Mouse (Mus musculus) G1E (cell line): Measurements from ENCODE around the gene Matn4. TPM values are rescaled to one million over a fixed set of nuclear protein-coding genes. Genes with fewer than 3 reads are reported as not detected.

Experiments used
- ATAC-seq: 2 replicates; pipeline ENCODE4 v1.8.0; 2016; ENCODE audit warnings: mild to moderate bottlenecking; ENCODE audit not compliant: insufficient number of reproducible peaks, poor library complexity, low FRiP score, severe bottlenecking; ENCODE audit errors: extremely low read depth
- DNase-seq: peaks from one replicate; pipeline ENCODE4 v3.0.0; 2012; ENCODE audit warnings: low spot score
- H3K27me3 ChIP-seq: 2 replicates; pipeline ENCODE4 v1.6.1; 2012; ENCODE audit warnings: mild to moderate bottlenecking, low read length, inconsistent platforms; ENCODE audit not compliant: insufficient read depth
- H3K36me3 ChIP-seq: replicated peaks from 2 replicates; pipeline ENCODE3; 2012; ENCODE audit warnings: mild to moderate bottlenecking, inconsistent platforms
- H3K4me1 ChIP-seq: 2 replicates; pipeline ENCODE4 v1.6.1; 2012; ENCODE audit warnings: low read depth, low read length, inconsistent platforms, mixed read lengths; ENCODE audit not compliant: insufficient read depth
- H3K4me3 ChIP-seq: 2 replicates; pipeline ENCODE4 v1.5.1; 2012; ENCODE audit warnings: low read depth, mild to moderate bottlenecking, inconsistent platforms, low read length, moderate library complexity, mixed read lengths
- H3K9me3 ChIP-seq: replicated peaks from 2 replicates; pipeline ENCODE4 v1.6.1; 2012; ENCODE audit warnings: inconsistent platforms
- CTCF ChIP-seq: IDR thresholded peaks from 2 replicates; pipeline ENCODE4 v1.5.1; 2012; ENCODE audit warnings: low read depth, low read length, inconsistent platforms, mixed read lengths
- GATA1 ChIP-seq: IDR thresholded peaks from 2 replicates; pipeline ENCODE4 v1.6.1; 2012; ENCODE audit warnings: borderline replicate concordance, low read length, inconsistent platforms, mixed read lengths
- GATA2 ChIP-seq: IDR thresholded peaks from 2 replicates; pipeline ENCODE4 v1.6.1; 2012; ENCODE audit warnings: low read depth, low read length, inconsistent platforms, borderline replicate concordance
- POLR2AphosphoS5 ChIP-seq: IDR thresholded peaks from 2 replicates; pipeline ENCODE4 v1.6.1; 2012; ENCODE audit warnings: low read depth, low read length, inconsistent platforms; ENCODE audit not compliant: insufficient replicate concordance
- TAL1 ChIP-seq: conservative IDR thresholded peaks from 2 replicates; pipeline ENCODE4 v1.6.1; 2012; ENCODE audit warnings: low read depth, low read length, inconsistent platforms, mixed read lengths
- polyA plus RNA-seq: library from polyadenylated mRNA; stranded (reverse); fragments of >175 nt; gene quantifications from 2 replicates; pipeline ENCODE4 v1.2.3, GENCODE M21; 2012
- total RNA-seq, 2 experiments: library from RNA; stranded (forward) in 1 of 2; stranded (reverse) in 1 of 2; fragments of 200-1000 nt in 1 of 2; fragments of >200 nt in 1 of 2; fragmentation: Nextera tagmentation in 1 of 2; gene quantifications; 2 replicates each; pipeline ENCODE4 v1.2.3; 2014 to 2017

The Matn4 gene
- total and polyA plus RNA-seq, 3 experiments: under 0.01 TPM; not detected in 2

DNA sequence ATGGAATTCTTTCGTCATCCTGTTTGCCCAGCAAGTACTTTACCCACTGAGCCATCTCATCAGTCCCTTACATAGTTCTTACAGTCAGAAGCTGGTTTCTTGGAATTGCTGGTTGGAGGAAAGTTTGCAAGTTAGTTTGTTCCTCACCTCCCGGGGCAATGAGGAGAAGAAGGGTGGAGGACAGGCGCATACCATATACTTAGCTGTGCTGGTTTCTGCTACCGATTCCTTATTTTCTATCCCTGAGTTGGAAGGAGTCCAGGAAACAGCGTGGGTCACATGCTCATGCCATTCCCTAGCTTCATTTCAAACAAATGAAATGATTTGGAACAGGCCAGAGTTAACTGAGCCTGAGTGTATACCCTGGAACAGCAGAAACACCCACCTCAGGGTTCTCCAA lies 44.0 kb upstream of the Matn4 start:
- H3K27me3 ChIP-seq: peaks cover 8% of the 10 kb centered on the region
- no peak for ATAC-seq
- H3K4me3 ChIP-seq: no peak overlapping the region
- H3K9me3 ChIP-seq: no peaks in the 10 kb centered on the region
- H3K4me1 ChIP-seq: no peaks in the 10 kb centered on the region
- TF ChIP-seq GATA1 (no peak), CTCF (no peak), GATA2 (no peak), TAL1 (no peak), POLR2AphosphoS5 (no peak)
- DNase-seq: no peak
- H3K36me3 ChIP-seq: no peaks in the 10 kb centered on the region

DNA sequence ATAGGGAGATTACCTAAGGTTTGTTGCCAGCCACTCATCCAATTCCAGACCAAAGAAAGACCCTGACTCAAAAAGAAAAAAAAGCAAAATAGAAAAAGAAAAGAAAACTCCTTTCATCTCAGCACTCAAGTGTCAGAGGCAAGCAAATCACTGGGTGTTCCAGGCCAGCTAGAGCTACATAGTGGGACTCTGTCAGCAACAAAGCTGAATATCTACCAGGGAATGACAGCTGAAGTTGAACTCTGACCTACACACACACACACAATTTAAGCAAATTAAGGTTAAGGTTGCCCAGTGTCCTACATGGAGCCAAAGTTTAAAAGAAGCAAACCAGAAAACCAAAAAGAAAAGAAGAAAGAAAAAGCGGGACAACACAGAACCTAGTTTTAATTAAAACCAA lies 43.2 kb upstream of the Matn4 start:
- H3K9me3 ChIP-seq: no peaks in the 10 kb centered on the region
- H3K36me3 ChIP-seq: no peaks in the 10 kb centered on the region
- H3K4me1 ChIP-seq: no peaks in the 10 kb centered on the region
- DNase-seq: no peak
- peaks cover 12% of the 10 kb centered on the region for H3K27me3 ChIP-seq
- no peak for ATAC-seq
- no peak overlapping the region for H3K4me3 ChIP-seq
- TF ChIP-seq CTCF (no peak), TAL1 (no peak), GATA2 (no peak), GATA1 (no peak), POLR2AphosphoS5 (no peak)

DNA sequence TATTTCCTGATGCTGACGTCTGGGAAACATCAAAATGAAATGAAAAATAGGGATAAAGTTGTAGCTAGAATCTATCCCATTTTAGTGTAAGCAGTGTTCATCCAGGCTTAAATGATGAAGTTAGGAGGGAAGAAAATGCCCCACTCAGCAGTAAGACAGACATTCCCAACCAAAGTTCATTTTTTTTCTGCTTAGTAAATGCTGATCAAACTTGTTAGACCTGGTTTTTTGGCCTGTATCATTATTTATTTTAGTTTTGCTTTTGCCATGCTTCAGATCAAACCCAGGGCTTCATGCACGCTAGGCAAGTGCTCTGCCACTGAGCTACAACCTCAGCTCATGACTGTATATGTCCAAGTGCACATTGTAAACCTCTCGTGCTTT lies 41.1 kb upstream of the Matn4 start:
- H3K4me3 ChIP-seq: no peak overlapping the region
- TF ChIP-seq GATA1: no peak
- no peak for TF ChIP-seq GATA2
- no peak for TF ChIP-seq TAL1
- peaks cover 12% of the 10 kb centered on the region for H3K27me3 ChIP-seq
- ATAC-seq (no peak), DNase-seq (no peak)
- H3K9me3 ChIP-seq: no peaks in the 10 kb centered on the region
- H3K36me3 ChIP-seq: no peaks in the 10 kb centered on the region
- no peaks in the 10 kb centered on the region for H3K4me1 ChIP-seq

DNA sequence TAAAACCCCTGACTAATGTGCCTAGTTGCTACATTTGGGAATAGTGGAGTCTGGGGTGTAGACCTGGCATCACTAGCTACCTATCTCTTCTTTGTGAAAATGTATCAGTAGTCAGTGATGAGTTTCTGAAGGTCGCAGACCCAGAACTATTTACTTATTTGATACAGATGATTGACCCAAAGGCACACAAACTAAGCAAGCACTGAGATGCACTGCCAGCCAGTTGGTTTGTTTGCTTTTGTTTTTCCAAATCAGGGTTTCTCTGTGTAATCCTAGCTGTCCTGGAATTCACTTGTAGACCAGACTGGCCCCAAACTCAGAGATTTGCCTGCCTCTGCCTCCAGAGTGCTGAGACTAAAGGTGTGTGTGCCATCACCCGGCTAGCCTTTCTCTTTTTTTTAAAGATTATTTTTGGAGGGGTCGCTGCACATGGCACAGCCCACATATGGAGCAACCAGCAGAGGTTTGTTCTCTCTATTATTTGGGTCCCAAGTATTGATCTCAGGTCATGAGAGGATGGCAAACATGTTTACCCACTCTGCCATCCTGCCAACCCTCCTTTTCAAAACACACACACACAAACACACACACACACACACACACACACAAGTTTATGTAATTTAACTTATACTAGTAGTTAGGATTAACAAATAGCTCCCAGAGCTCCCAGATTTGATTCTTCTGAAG lies 40.6 kb upstream of the Matn4 start:
- H3K4me1 ChIP-seq: no peaks in the 10 kb centered on the region
- H3K27me3 ChIP-seq: peaks cover 12% of the 10 kb centered on the region
- no peaks in the 10 kb centered on the region for H3K9me3 ChIP-seq
- no peak for DNase-seq
- no peak for ATAC-seq
- no peak overlapping the region for H3K4me3 ChIP-seq
- no peaks in the 10 kb centered on the region for H3K36me3 ChIP-seq
- TF ChIP-seq GATA1 (no peak), POLR2AphosphoS5 (no peak), CTCF (no peak), TAL1 (no peak), GATA2 (no peak)

DNA sequence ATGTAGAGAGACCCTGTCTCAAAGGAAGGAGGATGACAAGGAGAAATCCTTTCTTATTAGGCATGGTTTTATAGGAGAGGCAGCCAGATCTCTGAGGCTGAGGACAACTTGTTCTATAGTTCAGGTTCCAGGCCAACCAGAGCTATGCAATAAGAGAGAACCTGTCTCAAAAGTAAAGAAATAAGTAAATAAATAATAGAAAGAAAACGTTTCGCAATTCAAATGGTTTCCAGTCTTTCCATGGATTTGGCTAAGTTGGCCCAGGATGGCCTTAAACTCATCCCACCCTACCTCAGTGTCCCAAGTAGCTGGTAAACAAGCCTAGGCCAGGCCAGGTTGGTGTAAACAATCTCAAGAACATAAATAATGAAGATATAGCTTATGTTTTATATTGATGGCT lies 39.7 kb upstream of the Matn4 start:
- ATAC-seq: no peak
- no peak overlapping the region for H3K4me3 ChIP-seq
- H3K27me3 ChIP-seq: peaks cover 12% of the 10 kb centered on the region
- no peaks in the 10 kb centered on the region for H3K4me1 ChIP-seq
- H3K36me3 ChIP-seq: no peaks in the 10 kb centered on the region
- H3K9me3 ChIP-seq: no peaks in the 10 kb centered on the region
- DNase-seq: no peak
- TF ChIP-seq POLR2AphosphoS5 (no peak), TAL1 (no peak), GATA2 (no peak), GATA1 (no peak), CTCF (no peak)

DNA sequence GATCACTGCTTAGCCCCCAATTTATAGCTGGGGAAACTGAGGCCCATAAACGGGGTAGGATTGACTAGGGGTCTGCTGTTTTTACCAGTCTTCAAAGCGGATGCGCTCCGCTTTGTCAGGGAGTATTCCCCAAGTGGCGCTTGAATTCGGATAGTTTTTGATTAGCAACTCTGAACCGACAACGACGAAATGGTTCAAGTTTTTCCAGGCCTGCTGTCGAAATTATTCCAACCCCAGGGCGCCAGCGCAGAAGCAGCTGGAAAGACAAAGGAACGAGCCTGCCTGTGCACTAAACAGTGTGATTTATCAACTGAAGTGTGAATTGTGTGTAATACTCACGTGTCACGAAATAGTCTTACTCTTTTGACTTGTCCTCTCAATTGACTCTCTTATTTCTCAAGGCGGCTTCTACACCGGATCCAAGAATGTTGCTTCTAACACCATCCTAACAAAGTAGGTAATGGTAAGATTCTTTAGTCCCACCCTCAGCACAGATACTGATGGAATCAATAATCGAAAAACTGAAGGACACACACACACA lies 38.6 kb upstream of the Matn4 start, which contains the start of gene Sdc4:
TSS of gene Sdc4 (minus strand) at position 428 of the 541 bp plus-strand sequence.
- Histone ChIP-seq H3K4me3 (no peak within 1 kb of the TSS), H3K9me3 (no peaks in the 10 kb centered on the region), H3K4me1 (no peaks in the 10 kb centered on the region), H3K36me3 (no peaks in the 10 kb centered on the region), H3K27me3 (peaks cover 12% of the 10 kb centered on the region; the same call in 1 of the 2 replicates)
- DNase-seq (no peak), ATAC-seq (no peak)
- TF ChIP-seq POLR2AphosphoS5: no peak
- TF ChIP-seq CTCF: no peak
- TF ChIP-seq TAL1: no peak
- no peak for TF ChIP-seq GATA2
- no peak for TF ChIP-seq GATA1

DNA sequence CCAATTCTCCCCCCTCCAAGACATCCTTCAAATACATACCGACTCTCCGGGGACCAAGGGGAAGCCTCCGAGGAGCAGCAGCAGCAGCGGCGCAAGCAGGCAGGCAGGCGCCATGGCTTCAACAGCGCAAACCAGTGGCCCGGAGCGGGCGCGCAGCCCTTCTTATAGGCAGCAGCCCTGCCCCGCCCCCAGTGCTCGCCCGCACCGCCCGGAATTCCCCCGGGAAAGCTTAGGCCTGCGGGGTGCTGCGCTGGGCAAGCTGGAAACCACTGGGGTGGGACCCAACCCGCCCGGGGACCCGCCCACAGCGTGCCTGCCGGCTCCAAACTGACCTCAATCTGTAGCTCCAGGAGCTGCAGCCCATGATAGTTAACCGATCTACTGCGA lies 38.1 kb upstream of the Matn4 start:
- H3K9me3 ChIP-seq: no peaks in the 10 kb centered on the region
- ATAC-seq: no peak
- H3K4me3 ChIP-seq: no peak overlapping the region
- no peak for DNase-seq
- no peaks in the 10 kb centered on the region for H3K4me1 ChIP-seq
- H3K27me3 ChIP-seq: peaks cover 12% of the 10 kb centered on the region; the same call in 1 of the 2 replicates
- TF ChIP-seq GATA2 (no peak), GATA1 (no peak), CTCF (no peak), POLR2AphosphoS5 (no peak), TAL1 (no peak)
- H3K36me3 ChIP-seq: no peaks in the 10 kb centered on the region
